Mouse (Mus musculus): Measurements from ENCODE around the gene Cd160.

Cd160 gene
- long read RNA-seq, experiment 1: 0 reads
- long read RNA-seq, experiment 2: 0 reads

- intact Hi-C loops (cut with DNase I): no loop called here
These were observed at the start of gene Cd160, which contains the start of gene Pdzk1 for GRCm38 (mm10) chr3:96828984-96829383. Gene Cd160 (minus strand): TSS chr3:96829351. Gene Pdzk1 (plus strand): TSS chr3:96829284.

GRCm38 (mm10) chr3:96874808-96875571, 45.8 kb upstream of the Cd160 start:
- intact Hi-C loops (cut with DNase I): no loop called here

- intact Hi-C loops (cut with DNase I): no loop called here
These were observed 43.4 kb upstream of the Cd160 start for GRCm38 (mm10) chr3:96872501-96872900.

GRCm38 (mm10) chr3:96871070-96871469, 41.9 kb upstream of the Cd160 start:
- intact Hi-C loops (cut with DNase I): no loop called here

- intact Hi-C loops (cut with DNase I): no loop called here
These were observed 41.1 kb upstream of the Cd160 start for GRCm38 (mm10) chr3:96870270-96870669.

GRCm38 (mm10) chr3:96869091-96869490, 39.9 kb upstream of the Cd160 start:
- intact Hi-C loops (cut with DNase I): no loop called here

GRCm38 (mm10) chr3:96868566-96868965, 39.4 kb upstream of the Cd160 start:
- intact Hi-C loops (cut with DNase I): no loop called here

GRCm38 (mm10) chr3:96867863-96868262, 38.7 kb upstream of the Cd160 start:
- intact Hi-C loops (cut with DNase I): no loop called here

GRCm38 (mm10) chr3:96860498-96860897, 31.3 kb upstream of the Cd160 start:
- intact Hi-C loops (cut with DNase I): no loop called here

GRCm38 (mm10) chr3:96855833-96856232, 26.7 kb upstream of the Cd160 start:
- intact Hi-C loops (cut with DNase I): no loop called here

- intact Hi-C loops (cut with DNase I): no loop called here
These were observed 25.2 kb upstream of the Cd160 start for GRCm38 (mm10) chr3:96854376-96854775.

GRCm38 (mm10) chr3:96852561-96852960, 23.4 kb upstream of the Cd160 start:
- intact Hi-C loops (cut with DNase I): no loop called here

GRCm38 (mm10) chr3:96849168-96849727, 20.1 kb upstream of the Cd160 start:
- intact Hi-C loops (cut with DNase I): no loop called here

- intact Hi-C loops (cut with DNase I): no loop called here
These were observed 19.3 kb upstream of the Cd160 start for GRCm38 (mm10) chr3:96848470-96848869.

GRCm38 (mm10) chr3:96847661-96848060, 18.5 kb upstream of the Cd160 start:
- intact Hi-C loops (cut with DNase I): no loop called here

GRCm38 (mm10) chr3:96846985-96847384, 17.8 kb upstream of the Cd160 start:
- intact Hi-C loops (cut with DNase I): no loop called here

GRCm38 (mm10) chr3:96845806-96846205, 16.7 kb upstream of the Cd160 start:
- intact Hi-C loops (cut with DNase I): no loop called here

GRCm38 (mm10) chr3:96845191-96845590, 16.0 kb upstream of the Cd160 start:
- intact Hi-C loops (cut with DNase I): no loop called here

GRCm38 (mm10) chr3:96838996-96839645, 10.0 kb upstream of the Cd160 start:
- intact Hi-C loops (cut with DNase I): no loop called here

GRCm38 (mm10) chr3:96836414-96836813, 7.3 kb upstream of the Cd160 start:
- intact Hi-C loops (cut with DNase I): no loop called here

GRCm38 (mm10) chr3:96834587-96835348, 5.6 kb upstream of the Cd160 start:
- intact Hi-C loops (cut with DNase I): no loop called here

- intact Hi-C loops (cut with DNase I): no loop called here
These were observed 3.8 kb upstream of the Cd160 start for GRCm38 (mm10) chr3:96832930-96833329.

Data from adrenal gland (tissue).